Mouse (Mus musculus): ENCODE measurements around the gene Prkar2b. TPM values are rescaled to one million over a fixed set of nuclear protein-coding genes. Genes with fewer than 3 reads are reported as not detected.
A peak's percentile ranks its signal among the peaks of the same experiment; 100 is the strongest.

Prkar2b gene
- total and polyA plus RNA-seq, 2 experiments from 2014 or later: 102 to 124 TPM

DNA sequence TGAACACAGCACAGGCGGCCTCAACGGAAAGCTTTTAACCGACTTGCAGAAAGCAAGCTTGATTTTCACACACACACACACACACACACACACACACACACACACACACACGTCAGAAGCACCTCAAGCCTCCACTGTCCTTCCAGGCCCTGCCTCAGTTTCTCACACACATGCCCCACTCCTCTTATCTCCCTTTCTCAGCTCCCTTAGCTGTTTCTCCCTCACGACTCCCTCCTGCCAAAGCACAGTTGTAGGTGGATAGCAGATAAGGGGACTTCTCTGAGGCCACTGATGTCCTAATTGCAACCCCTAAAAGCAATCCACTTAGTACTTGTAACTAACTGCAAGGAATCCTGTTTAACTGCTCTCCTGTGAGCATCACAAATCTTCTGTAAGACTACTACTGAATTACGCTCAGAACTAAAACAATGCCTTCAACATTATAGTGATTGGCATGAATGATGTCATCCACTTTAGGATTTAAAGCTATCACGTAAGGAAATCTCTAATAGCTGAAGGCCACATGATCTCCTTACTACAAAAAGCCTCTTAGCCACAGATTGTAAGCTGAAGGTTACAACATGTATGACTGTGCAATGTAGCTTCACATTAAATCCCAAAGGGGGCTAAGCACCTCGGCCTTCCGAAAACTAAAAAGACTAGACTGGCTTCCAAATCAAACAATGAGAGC is 6.5 kb downstream of the Prkar2b start:
- H3K4me1 ChIP-seq (ENCODE audit: insufficient read depth, low read length): peaks cover 4% of the 10 kb centered on the region; the same call in 1 of the 2 replicates
- no peak overlapping the region for H3K9ac ChIP-seq (replicated peaks; ENCODE audit: low read length)
- ATAC-seq (no peak), DNase-seq (ENCODE audit: low spot score) (no peak)
- no peak for TF ChIP-seq CTCF (IDR thresholded peaks at IDR 0.05; ENCODE audit: low read depth)
- H3K4me3 ChIP-seq (ENCODE audit: low read length): no peak overlapping the region
- no peak overlapping the region for H3K27ac ChIP-seq
- no peaks in the 10 kb centered on the region for H3K36me3 ChIP-seq (ENCODE audit: insufficient read depth, low read length)
- H3K9me3 ChIP-seq (ENCODE audit: low read length): no peaks in the 10 kb centered on the region
- WGBS: 67% methylated on average over 9 of the region's 9 CpGs
- no peaks in the 10 kb centered on the region for H3K27me3 ChIP-seq (ENCODE audit: insufficient read depth, low read length)
- H3K4me2 ChIP-seq (ENCODE audit: low read depth, low read length): no peak overlapping the region

DNA sequence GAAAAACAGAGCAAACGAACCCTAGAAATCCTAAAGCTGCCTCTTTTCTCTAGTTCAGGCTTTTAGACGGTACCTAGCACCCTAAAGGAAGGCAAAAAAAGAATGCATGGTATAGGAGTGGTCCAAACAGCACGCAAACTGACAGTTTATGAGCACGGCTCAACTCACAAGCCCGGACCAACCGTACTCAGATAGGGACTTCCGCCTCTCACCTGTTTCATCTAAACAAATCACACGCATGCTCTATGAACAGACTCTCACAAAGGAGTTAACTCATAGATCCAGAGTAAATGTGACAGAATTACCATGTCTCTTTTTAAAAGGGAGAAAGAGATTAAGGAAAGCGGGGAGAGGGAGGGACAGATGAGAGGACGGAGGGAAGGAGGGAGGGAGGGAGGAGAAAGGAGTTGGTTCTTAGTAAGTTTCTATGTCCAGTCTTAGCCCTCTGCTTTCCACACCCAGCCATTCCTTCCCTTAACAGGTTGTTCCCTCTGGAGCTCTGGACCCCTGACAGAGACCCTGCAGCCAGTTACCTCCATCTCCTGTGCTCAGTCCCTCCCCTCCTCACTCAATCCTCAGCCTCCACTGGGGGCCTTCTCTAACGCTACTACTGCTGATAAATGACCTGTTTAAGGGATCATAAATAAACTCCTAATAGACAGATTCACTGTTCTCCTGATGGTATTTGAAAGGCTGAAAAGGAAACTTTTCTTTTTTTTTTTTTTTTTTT is 7.3 kb downstream of the Prkar2b start:
- H3K9ac ChIP-seq (replicated peaks; ENCODE audit: low read length): no peak overlapping the region
- ATAC-seq: no peak

DNA sequence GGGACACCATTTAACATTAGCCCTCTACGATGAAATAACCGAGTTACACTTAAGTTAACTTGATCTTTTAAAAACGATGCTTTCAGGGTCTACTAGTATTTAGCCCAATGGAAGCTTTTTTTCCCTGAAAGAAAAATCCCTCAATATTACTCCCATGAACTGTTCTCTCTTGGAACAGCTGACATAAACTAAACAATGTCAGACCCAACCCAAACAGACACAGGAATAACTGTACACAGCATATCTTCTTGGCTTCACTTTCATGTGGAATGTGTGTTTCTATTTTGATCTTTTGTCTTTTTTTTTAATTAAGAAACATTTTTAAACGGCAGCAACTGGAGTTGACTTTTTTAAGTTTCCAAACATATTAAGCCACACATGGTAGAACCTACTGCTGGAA is 8.2 kb downstream of the Prkar2b start:
- 86% methylated on average over 4 of the region's 4 CpGs for WGBS
- Histone ChIP-seq H3K9ac (replicated peaks; ENCODE audit: low read length) (no peak overlapping the region), H3K27me3 (ENCODE audit: insufficient read depth, low read length) (no peaks in the 10 kb centered on the region), H3K36me3 (ENCODE audit: insufficient read depth, low read length) (no peaks in the 10 kb centered on the region), H3K4me2 (ENCODE audit: low read depth, low read length) (no peak overlapping the region), H3K9me3 (ENCODE audit: low read length) (no peaks in the 10 kb centered on the region), H3K27ac (no peak overlapping the region), H3K4me1 (ENCODE audit: insufficient read depth, low read length) (no peaks in the 10 kb centered on the region; the same call in 1 of the 2 replicates), H3K4me3 (ENCODE audit: low read length) (no peak overlapping the region)
- DNase-seq (ENCODE audit: low spot score) (no peak), ATAC-seq (no peak)
- no peak for TF ChIP-seq CTCF (IDR thresholded peaks at IDR 0.05; ENCODE audit: low read depth)

More for the DNA sequence above, 7.3 kb downstream of the Prkar2b start:
- H3K9me3 ChIP-seq (ENCODE audit: low read length): no peaks in the 10 kb centered on the region
- TF ChIP-seq CTCF (IDR thresholded peaks at IDR 0.05; ENCODE audit: low read depth): no peak
- H3K27me3 ChIP-seq (ENCODE audit: insufficient read depth, low read length): no peaks in the 10 kb centered on the region
- H3K36me3 ChIP-seq (ENCODE audit: insufficient read depth, low read length): no peaks in the 10 kb centered on the region
- 66% methylated on average over 11 of the region's 11 CpGs for WGBS
- H3K4me3 ChIP-seq (ENCODE audit: low read length): no peak overlapping the region
- H3K27ac ChIP-seq: no peak overlapping the region
- no peak for DNase-seq (ENCODE audit: low spot score)
- H3K4me1 ChIP-seq (ENCODE audit: insufficient read depth, low read length): peaks cover 4% of the 10 kb centered on the region; the same call in 1 of the 2 replicates
- H3K4me2 ChIP-seq (ENCODE audit: low read depth, low read length): no peak overlapping the region

DNA sequence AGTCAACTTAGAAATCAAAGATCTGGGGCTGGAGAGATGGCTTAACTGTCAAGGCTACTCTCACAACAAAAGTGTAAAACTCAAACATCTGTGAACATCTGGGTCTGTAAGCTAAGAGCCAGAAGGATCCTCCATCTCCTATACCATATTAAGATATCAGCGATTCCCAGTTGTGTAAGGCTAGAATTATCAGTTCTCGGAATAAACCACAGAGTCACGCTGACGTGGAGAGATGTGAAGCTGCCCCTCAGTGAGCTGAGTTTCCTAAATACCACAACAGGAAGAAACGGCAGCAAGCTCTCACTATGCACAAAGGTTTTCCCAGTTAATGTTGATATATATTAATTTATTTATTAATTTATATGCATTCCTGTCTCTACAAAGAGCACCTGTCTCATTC is 10.9 kb downstream of the Prkar2b start:
- Histone ChIP-seq H3K4me3 (ENCODE audit: low read length) (no peak overlapping the region), H3K27me3 (ENCODE audit: insufficient read depth, low read length) (no peaks in the 10 kb centered on the region), H3K27ac (no peak overlapping the region), H3K9ac (replicated peaks; ENCODE audit: low read length) (no peak overlapping the region), H3K4me2 (ENCODE audit: low read depth, low read length) (no peak overlapping the region), H3K36me3 (ENCODE audit: insufficient read depth, low read length) (no peaks in the 10 kb centered on the region), H3K4me1 (ENCODE audit: insufficient read depth, low read length) (no peaks in the 10 kb centered on the region; the same call in 1 of the 2 replicates), H3K9me3 (ENCODE audit: low read length) (no peaks in the 10 kb centered on the region)
- WGBS: 75% methylated on average over 5 of the region's 5 CpGs
- ATAC-seq (no peak), DNase-seq (ENCODE audit: low spot score) (no peak)
- TF ChIP-seq CTCF (IDR thresholded peaks at IDR 0.05; ENCODE audit: low read depth): no peak

DNA sequence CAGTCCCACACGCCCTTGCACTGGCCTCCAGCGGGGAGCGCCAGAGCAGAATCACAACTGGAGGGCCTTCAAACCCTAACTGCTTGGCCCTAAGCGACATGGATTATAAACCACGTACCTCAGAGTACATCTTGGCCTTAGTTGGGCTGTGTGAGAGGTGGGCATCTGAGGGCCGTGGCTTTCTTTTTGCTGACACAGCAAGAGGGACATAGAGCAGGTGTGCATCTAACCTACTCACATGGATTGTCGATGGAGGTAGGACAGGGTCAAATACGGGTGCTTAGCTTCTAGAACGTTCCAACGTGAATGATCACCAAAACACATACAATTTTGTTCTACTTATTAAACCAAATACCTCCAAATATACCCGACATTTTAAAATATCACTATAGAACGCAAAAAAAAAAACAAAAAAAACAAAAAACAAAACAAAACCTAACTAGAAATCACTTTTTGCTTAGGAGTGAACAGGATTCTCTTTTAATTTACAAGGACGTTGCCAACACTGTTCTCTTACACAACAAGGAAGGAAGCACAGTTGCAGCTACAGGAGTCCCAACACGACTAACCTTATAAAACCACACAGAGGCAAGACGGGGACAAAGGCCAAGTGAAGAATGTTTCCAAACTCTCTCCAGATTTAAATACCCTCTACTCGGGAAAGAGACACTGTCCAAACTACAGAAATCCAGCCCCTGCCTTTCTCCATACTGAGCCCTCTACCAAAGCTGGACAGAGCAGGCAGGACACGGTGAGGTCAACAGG is 15.3 kb downstream of the Prkar2b start:
- Histone ChIP-seq H3K36me3 (ENCODE audit: insufficient read depth, low read length) (no peaks in the 10 kb centered on the region), H3K27ac (no peak overlapping the region), H3K27me3 (ENCODE audit: insufficient read depth, low read length) (no peaks in the 10 kb centered on the region), H3K4me1 (ENCODE audit: insufficient read depth, low read length) (no peaks in the 10 kb centered on the region), H3K9ac (replicated peaks; ENCODE audit: low read length) (no peak overlapping the region), H3K4me3 (ENCODE audit: low read length) (no peak overlapping the region), H3K4me2 (ENCODE audit: low read depth, low read length) (no peak overlapping the region), H3K9me3 (ENCODE audit: low read length) (no peaks in the 10 kb centered on the region)
- no peak for TF ChIP-seq CTCF (IDR thresholded peaks at IDR 0.05; ENCODE audit: low read depth)
- WGBS: 82% methylated on average over 17 of the region's 17 CpGs
- ATAC-seq (no peak), DNase-seq (ENCODE audit: low spot score) (no peak)

DNA sequence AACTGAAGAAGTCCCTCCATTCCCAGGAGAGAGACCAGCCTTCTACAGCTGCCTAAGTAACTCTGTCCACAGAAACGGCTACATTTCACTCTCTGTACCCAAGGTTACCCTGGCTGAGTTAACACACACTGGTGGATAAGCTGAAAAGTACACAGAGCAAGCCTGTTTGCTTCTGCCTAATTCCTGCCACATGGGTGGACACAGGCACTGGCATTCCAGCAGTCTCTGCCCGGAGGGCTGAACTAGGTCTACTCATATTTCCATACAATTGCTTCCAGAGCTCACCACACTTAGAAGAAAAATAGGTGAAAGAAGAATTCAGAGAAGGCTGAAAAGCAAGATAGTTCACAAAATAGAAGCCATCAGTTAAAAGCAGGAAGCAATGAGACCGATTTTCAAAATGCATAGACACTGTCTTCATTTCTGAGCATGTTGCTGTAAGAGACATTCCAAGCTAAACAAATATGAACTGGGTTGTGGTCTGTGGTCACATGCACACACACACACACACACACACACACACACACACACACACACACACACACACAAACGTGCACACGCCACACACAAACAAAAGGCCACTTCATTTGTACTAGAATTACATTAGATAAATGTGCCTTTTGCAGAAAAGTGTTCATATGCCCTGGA is 16.5 kb downstream of the Prkar2b start:
- DNase-seq (ENCODE audit: low spot score): no peak
- Histone ChIP-seq H3K4me2 (ENCODE audit: low read depth, low read length) (no peak overlapping the region), H3K36me3 (ENCODE audit: insufficient read depth, low read length) (no peaks in the 10 kb centered on the region), H3K4me3 (ENCODE audit: low read length) (no peak overlapping the region), H3K9ac (replicated peaks; ENCODE audit: low read length) (no peak overlapping the region), H3K27ac (0 out of 2 replicates have a peak overlapping the region, but pooled peaks have one; percentile 15), H3K27me3 (ENCODE audit: insufficient read depth, low read length) (no peaks in the 10 kb centered on the region), H3K9me3 (ENCODE audit: low read length) (no peaks in the 10 kb centered on the region), H3K4me1 (ENCODE audit: insufficient read depth, low read length) (no peaks in the 10 kb centered on the region)
- ATAC-seq: 0 out of 2 replicates have a peak, but pooled peaks have one; percentile 32
- no peak for TF ChIP-seq CTCF (IDR thresholded peaks at IDR 0.05; ENCODE audit: low read depth)
- 60% methylated on average over 5 of the region's 5 CpGs for WGBS
